Mouse (Mus musculus) testis, adult 2 months (tissue): ENCODE results near the gene Lalba.

Source experiments
- CTCF ChIP-seq: fragments of 200-500 bp; IDR thresholded peaks from 2 replicates; pipeline ENCODE4 v1.5.1; 2012; ENCODE audit warnings: low read depth, mild to moderate bottlenecking, inconsistent platforms, low read length, moderate library complexity; ENCODE audit not compliant: control insufficient read depth, insufficient read depth, insufficient replicate concordance
- POLR2A ChIP-seq: fragments of 200-500 bp; IDR thresholded peaks from 2 replicates; pipeline ENCODE4 v1.6.1; 2012; ENCODE audit warnings: low read depth, mild to moderate bottlenecking, inconsistent platforms, low read length, moderate library complexity; ENCODE audit not compliant: control insufficient read depth

GRCm38 (mm10) chr15:98491332-98491731 is 8.8 kb upstream of the Lalba start:
- TF ChIP-seq CTCF (no peak), POLR2A (no peak)
